13 mouse cellular contexts compared by ENCODE assay signal in genomic region chr14:20806116-20806840, GRCm38 (mm10). TPM values are rescaled to one million over a fixed set of nuclear protein-coding genes. Genes with fewer than 3 reads are reported as not detected.
A peak's percentile ranks its signal among the peaks of the same experiment; 100 is the strongest.
DNase-seq lines count a peak whose midpoint lies in the region; ATAC-seq and TF ChIP-seq lines count a peak whose summit lies in the region.
"Had no signal": no experiment of that assay in that cellular context is flagged by ENCODE, and none has a peak within 500 bp of the region (broad histone marks: within the 10 kb centered on the region; RNA-seq: fewer than 3 reads in every experiment).

No protein-coding gene starts in this region.

- no peak overlapping the region for H3K27ac ChIP-seq in embryonic facial prominence, embryonic 12.5 days
- H3K27ac ChIP-seq in embryonic facial prominence, embryonic 10.5 days (replicated peaks), result no peak overlapping the region
- no peak overlapping the region for H3K27ac ChIP-seq in intestine, postnatal 0 days (ENCODE audit: low read depth, low read length)
- no peak overlapping the region for H3K27ac ChIP-seq in forebrain, embryonic 16.5 days (ENCODE audit: low read length)
- H3K27ac ChIP-seq: neural tube, embryonic 12.5 days had no signal

- ATAC-seq in embryonic facial prominence, embryonic 12.5 days (ENCODE audit: insufficient number of reproducible peaks, insufficient read depth, low FRiP score, low TSS enrichment), result 0 out of 2 replicates have a peak, but pooled peaks have one; percentile 32
- no peak for ATAC-seq in megakaryocyte, adult 5-6 weeks (ENCODE audit: poor library complexity, severe bottlenecking)
- no peak for ATAC-seq in intestine, postnatal 0 days
- ATAC-seq in forebrain, embryonic 16.5 days, result no peak

- H3K4me1 ChIP-seq in embryonic facial prominence, embryonic 12.5 days, result 0 out of 2 replicates have a peak, but pooled peaks cover 6% of the 10 kb centered on the region
- peaks cover 9% of the 10 kb centered on the region; the same call in 1 of the 2 replicates for H3K4me1 ChIP-seq in embryonic facial prominence, embryonic 10.5 days
- no peaks in the 10 kb centered on the region; the same call in 1 of the 2 replicates for H3K4me1 ChIP-seq in intestine, postnatal 0 days (replicated peaks; ENCODE audit: control insufficient read depth, insufficient read depth, low read length)
- peaks cover 17% of the 10 kb centered on the region for H3K4me1 ChIP-seq in forebrain, embryonic 16.5 days (replicated peaks; ENCODE audit: control insufficient read depth, insufficient read depth, low read length)
- H3K4me1 ChIP-seq: neural tube, embryonic 12.5 days had no signal

- H3K9me3 ChIP-seq in embryonic facial prominence, embryonic 12.5 days, result no peaks in the 10 kb centered on the region
- no peaks in the 10 kb centered on the region for H3K9me3 ChIP-seq in embryonic facial prominence, embryonic 10.5 days
- no peaks in the 10 kb centered on the region for H3K9me3 ChIP-seq in intestine, postnatal 0 days (ENCODE audit: control insufficient read depth)
- H3K9me3 ChIP-seq in forebrain, embryonic 16.5 days (ENCODE audit: control insufficient read depth, low read length), result no peaks in the 10 kb centered on the region
- H3K9me3 ChIP-seq: megakaryocyte, embryonic 14.5 days; neural tube, embryonic 12.5 days had no signal

- no peaks in the 10 kb centered on the region for H3K36me3 ChIP-seq in embryonic facial prominence, embryonic 12.5 days
- no peaks in the 10 kb centered on the region for H3K36me3 ChIP-seq in embryonic facial prominence, embryonic 10.5 days (replicated peaks)
- H3K36me3 ChIP-seq in intestine, postnatal 0 days (ENCODE audit: control insufficient read depth, insufficient read depth), result no peaks in the 10 kb centered on the region
- H3K36me3 ChIP-seq in forebrain, embryonic 16.5 days (ENCODE audit: control insufficient read depth, insufficient read depth), result no peaks in the 10 kb centered on the region
- H3K36me3 ChIP-seq: neural tube, embryonic 12.5 days had no signal

- H3K4me3 ChIP-seq in embryonic facial prominence, embryonic 12.5 days, result no peak overlapping the region
- H3K4me3 ChIP-seq in embryonic facial prominence, embryonic 10.5 days, result no peak overlapping the region
- no peak overlapping the region for H3K4me3 ChIP-seq in intestine, postnatal 0 days (ENCODE audit: low read depth, low read length)
- no peak overlapping the region for H3K4me3 ChIP-seq in forebrain, embryonic 16.5 days (replicated peaks; ENCODE audit: low read length)
- H3K4me3 ChIP-seq: neural tube, embryonic 12.5 days had no signal

- no peak overlapping the region for H3K4me2 ChIP-seq in embryonic facial prominence, embryonic 12.5 days (replicated peaks)
- H3K4me2 ChIP-seq in intestine, postnatal 0 days (replicated peaks; ENCODE audit: low read depth), result no peak overlapping the region
- no peak overlapping the region for H3K4me2 ChIP-seq in forebrain, embryonic 16.5 days (ENCODE audit: low read length)
- H3K4me2 ChIP-seq: neural tube, embryonic 12.5 days had no signal

- TF ChIP-seq CTCF in intestine, postnatal 0 days (IDR thresholded peaks at IDR 0.05; ENCODE audit: low read depth), result no peak

- no peak overlapping the region for H3K9ac ChIP-seq in embryonic facial prominence, embryonic 12.5 days
- no peak overlapping the region for H3K9ac ChIP-seq in intestine, postnatal 0 days (ENCODE audit: low read depth, low read length)
- no peak overlapping the region for H3K9ac ChIP-seq in forebrain, embryonic 16.5 days (replicated peaks; ENCODE audit: low read depth, low read length)
- H3K9ac ChIP-seq: forebrain, postnatal 0 days; neural tube, embryonic 12.5 days had no signal

- no peaks in the 10 kb centered on the region for H3K27me3 ChIP-seq in embryonic facial prominence, embryonic 12.5 days
- H3K27me3 ChIP-seq in embryonic facial prominence, embryonic 10.5 days (replicated peaks; ENCODE audit: low read depth, poor library complexity, severe bottlenecking), result no peaks in the 10 kb centered on the region
- no peaks in the 10 kb centered on the region for H3K27me3 ChIP-seq in intestine, postnatal 0 days (replicated peaks; ENCODE audit: control insufficient read depth, insufficient read depth, low read length)
- no peaks in the 10 kb centered on the region for H3K27me3 ChIP-seq in forebrain, embryonic 16.5 days (replicated peaks; ENCODE audit: control insufficient read depth, insufficient read depth, low read length)
- H3K27me3 ChIP-seq: neural tube, embryonic 12.5 days had no signal

- WGBS in embryonic facial prominence, embryonic 12.5 days, result 88% methylated on average over 14 of the region's 14 CpGs
- 85% methylated on average over 14 of the region's 14 CpGs for WGBS in embryonic facial prominence, embryonic 10.5 days
- 91% methylated on average over 14 of the region's 14 CpGs for WGBS in intestine, postnatal 0 days
- WGBS in forebrain, embryonic 16.5 days, result 74% methylated on average over 14 of the region's 14 CpGs

- DNase-seq in embryonic facial prominence, embryonic 10.5 days (ENCODE audit: low spot score), result no peak
- peak; percentile 61 to 77 for DNase-seq in urinary bladder, adult 18-20 months (ENCODE audit: low spot score in 2 of 2)
- DNase-seq in urinary bladder, postnatal 10 days (ENCODE audit: low spot score), result no peak
- peak; percentile 45 to 71 for DNase-seq in kidney, postnatal 25 days
- DNase-seq: B cell, adult 2 months; cerebellum, adult 8-10 months; forebrain, postnatal 0 days had no signal

RNA-seq across cellular contexts. Expression of gene Camk2g, which starts 12.4 kb away (rescaled TPM):
- 68.7 and 76.5 TPM in 2 replicates for polyA plus RNA-seq in embryonic facial prominence, embryonic 12.5 days (2016; fragmentation: Nextera tagmentation; extraction: Ambion mirVana)
- polyA plus RNA-seq in embryonic facial prominence, embryonic 10.5 days (2016; fragmentation: Nextera tagmentation; extraction: Ambion mirVana), result 43.9 and 50.6 TPM in 2 replicates
- 24.0 and 24.3 TPM in 2 replicates for total RNA-seq in megakaryocyte, adult 5-6 weeks (2015)
- total RNA-seq in megakaryocyte, adult 5-6 weeks (2017), result 50.1 and 61.1 TPM in 2 replicates
- polyA plus RNA-seq in intestine, postnatal 0 days (2015; fragmentation: Nextera tagmentation; extraction: Ambion mirVana), result 27.6 and 37.7 TPM in 2 replicates
- 123 and 127 TPM in 2 replicates for polyA plus RNA-seq in forebrain, embryonic 16.5 days (2015; fragmentation: Nextera tagmentation; extraction: Ambion mirVana)

RNA-seq across cellular contexts. Expression of gene Plau, which starts 30.2 kb away (rescaled TPM):
- polyA plus RNA-seq in embryonic facial prominence, embryonic 12.5 days (2016; fragmentation: Nextera tagmentation; extraction: Ambion mirVana), result 0.99 and 1.2 TPM in 2 replicates
- polyA plus RNA-seq in embryonic facial prominence, embryonic 10.5 days (2016; fragmentation: Nextera tagmentation; extraction: Ambion mirVana), result 0.67 and 1.0 TPM in 2 replicates
- 7.0 and 9.5 TPM in 2 replicates for total RNA-seq in megakaryocyte, adult 5-6 weeks (2015)
- total RNA-seq in megakaryocyte, adult 5-6 weeks (2017), result 16.8 and 17.1 TPM in 2 replicates
- polyA plus RNA-seq in intestine, postnatal 0 days (2015; fragmentation: Nextera tagmentation; extraction: Ambion mirVana), result 2.7 and 3.8 TPM in 2 replicates
- polyA plus RNA-seq in forebrain, embryonic 16.5 days (2015; fragmentation: Nextera tagmentation; extraction: Ambion mirVana), result 0.33 and 0.50 TPM in 2 replicates

Comparison
In these comparisons a context has a peak if more than half of its experiments do, and no peak if none do; other contexts are left out.
1. DNase-seq: peak in urinary bladder, adult 18-20 months (2 of 2) and kidney, postnatal 25 days (2 of 2); none in embryonic facial prominence, embryonic 10.5 days (single experiment) and urinary bladder, postnatal 10 days (single experiment).